33 mouse cellular contexts compared by ENCODE assay signal in the genomic region with DNA sequence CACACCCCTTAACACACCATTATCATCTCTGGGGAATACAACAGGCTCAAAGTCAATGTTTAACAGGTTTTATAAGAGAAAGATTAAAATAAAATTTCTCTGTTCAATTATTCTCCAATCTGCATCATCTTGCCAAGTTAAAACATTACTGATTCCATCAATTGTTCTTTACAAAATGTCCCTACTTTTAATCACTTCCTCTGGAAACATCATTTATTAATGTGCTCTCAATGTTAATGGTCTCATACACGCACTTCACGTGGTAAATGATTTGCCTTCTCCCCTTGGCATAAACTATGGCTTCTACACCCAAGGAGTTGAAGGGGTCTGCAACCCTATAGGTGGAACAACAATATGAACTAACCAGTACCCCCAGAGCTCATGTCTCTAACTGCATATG. TPM values are rescaled to one million over a fixed set of nuclear protein-coding genes. Genes with fewer than 3 reads are reported as not detected.
"Had no signal": no experiment of that assay in that cellular context is flagged by ENCODE, and none has a peak within 500 bp of the region (broad histone marks: within the 10 kb centered on the region; RNA-seq: fewer than 3 reads in every experiment).

No protein-coding gene starts in this region.

- H3K4me1 ChIP-seq: heart, embryonic 10.5 days; heart, embryonic 12.5 days; heart, embryonic 13.5 days; heart, embryonic 15.5 days; hindbrain, embryonic 10.5 days; hindbrain, embryonic 12.5 days; hindbrain, embryonic 13.5 days; hindbrain, embryonic 15.5 days; intestine, embryonic 15.5 days; kidney, embryonic 15.5 days had no signal

- H3K27me3 ChIP-seq: heart, embryonic 12.5 days; heart, embryonic 13.5 days; heart, embryonic 15.5 days; hindbrain, embryonic 12.5 days; hindbrain, embryonic 13.5 days; hindbrain, embryonic 15.5 days; intestine, embryonic 15.5 days; kidney, embryonic 15.5 days had no signal

- H3K36me3 ChIP-seq: heart, embryonic 10.5 days; heart, embryonic 12.5 days; heart, embryonic 13.5 days; heart, embryonic 15.5 days; hindbrain, embryonic 10.5 days; hindbrain, embryonic 12.5 days; hindbrain, embryonic 13.5 days; hindbrain, embryonic 15.5 days; intestine, embryonic 15.5 days; kidney, embryonic 15.5 days had no signal

- H3K4me3 ChIP-seq: heart, embryonic 10.5 days; heart, embryonic 12.5 days; heart, embryonic 13.5 days; heart, embryonic 15.5 days; hindbrain, embryonic 10.5 days; hindbrain, embryonic 12.5 days; hindbrain, embryonic 13.5 days; hindbrain, embryonic 15.5 days; intestine, embryonic 15.5 days; kidney, embryonic 15.5 days; layer of hippocampus, adult 2 months; left cerebral cortex, adult 2 months had no signal

- H3K27ac ChIP-seq: heart, embryonic 10.5 days; heart, embryonic 13.5 days; heart, embryonic 15.5 days; hindbrain, embryonic 10.5 days; hindbrain, embryonic 12.5 days; hindbrain, embryonic 13.5 days; hindbrain, embryonic 14.5 days; hindbrain, embryonic 15.5 days; hindbrain, postnatal 0 days; intestine, embryonic 15.5 days; kidney, embryonic 15.5 days; kidney, postnatal 0 days; layer of hippocampus, adult 2 months; left cerebral cortex, adult 2 months had no signal

- DNase-seq: heart, postnatal 10 days; heart, postnatal 14 days; heart, postnatal 36 days; heart, postnatal 4 days; kidney, adult 11 months; kidney, adult 18-20 months; kidney, postnatal 10 days; kidney, postnatal 4 days; layer of hippocampus, adult 9-11 months; layer of hippocampus, postnatal 36 days had no signal

RNA-seq across cellular contexts. Expression of gene Cyp2j13, which starts 17.2 kb away (rescaled TPM):
- polyA plus RNA-seq: heart, embryonic 11.5 days; heart, embryonic 12.5 days; heart, embryonic 13.5 days; heart, embryonic 14.5 days; heart, embryonic 15.5 days; heart, embryonic 16.5 days; heart, postnatal 0 days; hindbrain, embryonic 10.5 days; hindbrain, embryonic 11.5 days; hindbrain, embryonic 13.5 days; hindbrain, embryonic 14.5 days; hindbrain, embryonic 16.5 days; hindbrain, postnatal 0 days; inflammation-experienced regulatory T-cells, adult 6 months; intestine, embryonic 14.5 days had no signal
